Mouse (Mus musculus) Patski (cell line): ENCODE data around the gene Capn13. TPM values are rescaled to one million over a fixed set of nuclear protein-coding genes. Genes with fewer than 3 reads are reported as not detected.

Source experiments
- ATAC-seq: fragments of 100-300 bp; one replicate; pipeline ENCODE4 v1.8.0; 2021
- CTCF ChIA-PET: fragments of 350-600 bp; sonication (Branson Sonifier 250); formaldehyde crosslinking; loops from one replicate; lab custom pipeline; 2022; ENCODE audit warnings: inconsistent platforms; lab: Charles Lee
- POLR2A ChIA-PET: fragments of 350-600 bp; sonication (Branson Sonifier 250); formaldehyde crosslinking; loops from one replicate; lab custom pipeline; 2022; ENCODE audit warnings: antibody characterized with exemption, inconsistent platforms; lab: Charles Lee
- DNase-seq: peaks from one replicate; pipeline ENCODE4 v3.0.0-alpha.2; 2011; ENCODE audit warnings: low read depth, low spot score
- H3K27me3 ChIP-seq: fragments of 371-371 bp; one replicate; pipeline ENCODE4 v1.5.1; 2021
- CTCF ChIP-seq: fragments of 100-300 bp; IDR thresholded peaks from one replicate; pipeline ENCODE4 v1.5.1; 2021
- in situ Hi-C: fragments of 300-500 bp; cut with MboI; formaldehyde crosslinking; loops from 3 replicates; pipeline ENCODE4 v1.11.1; 2018; ENCODE audit warnings: low pct_unique_long_range_greater_than_20kb, mixed read lengths
- polyA plus RNA-seq: library from polyadenylated mRNA; unstranded; gene quantifications from one replicate; pipeline ENCODE4 v1.2.3, GENCODE M21; 2021

The Capn13 gene
- polyA plus RNA-seq, 1 experiment from 2014 or later, result not detected

GRCm38 (mm10) chr17:73343632-73344390, 56.9 kb downstream of the Capn13 start:
- DNase-seq (no peak), ATAC-seq (no peak)
- peak; percentile 61 for TF ChIP-seq CTCF
- CTCF ChIA-PET, result interaction anchor here (0.6 kb wide), 1 partner anchor 60 kb away, joined by 3 read pairs; no protein-coding TSS in a partner anchor
- in situ Hi-C loops, result no loop called here
- POLR2A ChIA-PET, result interaction anchor here (1.2 kb wide), 1 partner anchor 12 kb away, joined by 5 read pairs; no protein-coding TSS in a partner anchor
- H3K27me3 ChIP-seq, result no peaks in the 10 kb centered on the region

DNA sequence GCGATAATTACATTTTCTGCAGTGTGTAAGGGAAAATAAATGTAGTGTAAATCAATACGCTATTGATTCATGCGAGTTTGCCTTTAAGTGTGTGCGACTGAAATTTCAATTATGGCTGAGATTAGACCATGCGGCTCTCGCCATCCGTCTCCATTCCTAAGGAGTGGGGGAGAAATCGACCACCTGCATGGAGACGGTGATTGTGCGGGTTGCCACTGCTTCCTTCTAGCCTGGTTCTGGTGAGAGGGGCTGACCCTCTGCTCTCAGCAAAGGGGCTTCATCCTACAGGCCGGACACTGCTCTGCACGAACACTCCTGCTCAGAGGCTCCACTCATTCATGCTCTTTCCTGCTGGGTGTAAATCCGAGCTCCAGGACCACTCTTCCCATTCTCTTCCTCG, 58.0 kb downstream of the Capn13 start:
- in situ Hi-C loops, result no loop called here
- no peak for TF ChIP-seq CTCF
- no peaks in the 10 kb centered on the region for H3K27me3 ChIP-seq
- ATAC-seq, result no peak
- ChIA-PET CTCF (no interaction called here), POLR2A (no interaction called here)
- no peak for DNase-seq

- no peak for DNase-seq
- ChIA-PET CTCF (no interaction called here), POLR2A (no interaction called here)
- no peak for TF ChIP-seq CTCF
- ATAC-seq, result no peak
- H3K27me3 ChIP-seq, result peaks cover 5% of the 10 kb centered on the region
- in situ Hi-C loops, result no loop called here
Measured at GRCm38 (mm10) chr17:73329071-73329470, 71.6 kb downstream of the Capn13 start.

- POLR2A ChIA-PET, result no interaction called here
- TF ChIP-seq CTCF, result no peak
- no peaks in the 10 kb centered on the region for H3K27me3 ChIP-seq
- ATAC-seq (no peak), DNase-seq (no peak)
- CTCF ChIA-PET, result interaction anchor here (1.0 kb wide), 1 partner anchor 10 kb away, joined by 3 read pairs; no protein-coding TSS in a partner anchor
- in situ Hi-C loops, result no loop called here
Measured at GRCm38 (mm10) chr17:73325314-73325713, 75.4 kb downstream of the Capn13 start.

DNA sequence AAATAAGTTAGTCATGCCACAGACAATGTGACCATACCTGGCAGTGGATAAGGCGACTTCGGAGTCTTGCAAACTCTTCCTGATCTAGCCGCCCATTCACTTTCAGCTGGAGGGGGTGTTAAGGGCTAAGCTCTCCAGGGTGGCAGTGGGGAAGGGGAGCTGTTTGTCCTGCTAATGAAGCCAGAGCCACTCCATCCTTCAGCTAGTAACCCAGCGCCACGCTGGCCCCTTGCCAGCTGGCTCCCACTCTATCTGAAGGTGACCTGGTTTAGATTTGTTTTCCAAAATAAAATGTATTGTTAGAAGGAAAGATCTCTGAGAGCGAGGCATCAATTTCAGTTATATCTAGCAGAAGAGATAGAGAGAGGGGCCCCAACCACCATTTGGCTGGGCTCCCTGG, 75.9 kb downstream of the Capn13 start:
- CTCF ChIA-PET, result no interaction called here
- H3K27me3 ChIP-seq, result no peaks in the 10 kb centered on the region
- TF ChIP-seq CTCF, result no peak
- no peak for ATAC-seq
- in situ Hi-C loops, result no loop called here
- POLR2A ChIA-PET, result no interaction called here
- DNase-seq, result no peak

- CTCF ChIA-PET, result no interaction called here
- H3K27me3 ChIP-seq, result no peaks in the 10 kb centered on the region
- TF ChIP-seq CTCF, result no peak
- POLR2A ChIA-PET, result no interaction called here
- ATAC-seq (no peak), DNase-seq (no peak)
- in situ Hi-C loops, result no loop called here
Measured at GRCm38 (mm10) chr17:73323981-73324380, 76.7 kb downstream of the Capn13 start.

- DNase-seq, result no peak
- no peak for TF ChIP-seq CTCF
- ChIA-PET CTCF (no interaction called here), POLR2A (no interaction called here)
- no peak for ATAC-seq
- peaks cover 18% of the 10 kb centered on the region for H3K27me3 ChIP-seq
- in situ Hi-C loops, result no loop called here
Measured at GRCm38 (mm10) chr17:73314786-73315185, 85.9 kb downstream of the Capn13 start.

DNA sequence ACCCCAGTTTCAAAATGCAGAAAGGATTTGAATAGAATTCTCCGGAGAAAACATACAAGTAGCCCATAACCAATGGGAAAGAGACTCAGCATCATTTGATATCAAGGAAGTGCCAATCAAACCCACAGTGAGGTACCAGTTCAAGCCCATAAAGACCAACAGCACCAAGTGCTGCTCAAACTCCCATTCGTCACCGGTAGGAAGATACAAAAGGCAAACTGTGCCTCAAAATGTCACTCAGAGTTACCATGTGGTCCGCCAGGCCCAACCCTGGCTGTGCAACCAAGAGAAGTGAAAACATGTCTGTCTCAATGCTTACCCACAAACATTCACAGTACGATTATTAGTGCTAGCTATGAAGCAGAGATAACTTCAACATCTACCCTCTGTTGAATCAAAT, 89.2 kb downstream of the Capn13 start:
- ChIA-PET POLR2A (no interaction called here), CTCF (no interaction called here)
- peaks cover 8% of the 10 kb centered on the region for H3K27me3 ChIP-seq
- DNase-seq, result no peak
- TF ChIP-seq CTCF, result no peak
- ATAC-seq, result no peak
- in situ Hi-C loops, result no loop called here

- TF ChIP-seq CTCF, result no peak
- in situ Hi-C loops, result loop anchor here (5.0 kb wide), 2 partner anchors 434 to 574 kb away; no protein-coding TSS in a partner anchor
- H3K27me3 ChIP-seq, result no peaks in the 10 kb centered on the region
- POLR2A ChIA-PET, result interaction anchor here (0.6 kb wide), 1 partner anchor 21 kb away, joined by 3 read pairs; no protein-coding TSS in a partner anchor
- no peak for ATAC-seq
- CTCF ChIA-PET, result no interaction called here
- no peak for DNase-seq
Measured at GRCm38 (mm10) chr17:73308691-73309090, 92.0 kb downstream of the Capn13 start.

GRCm38 (mm10) chr17:73306626-73307025, 94.0 kb downstream of the Capn13 start:
- POLR2A ChIA-PET, result no interaction called here
- ATAC-seq (no peak), DNase-seq (no peak)
- CTCF ChIA-PET, result interaction anchor here (0.9 to 4.5 kb wide), 5 partner anchors 14 to 436 kb away, joined by 3 to 44 read pairs (median 5); no protein-coding TSS in a partner anchor
- no peak for TF ChIP-seq CTCF
- in situ Hi-C loops, result loop anchor here (5.0 kb wide), 2 partner anchors 436 to 576 kb away; no protein-coding TSS in a partner anchor
- H3K27me3 ChIP-seq, result no peaks in the 10 kb centered on the region

- ChIA-PET POLR2A (interaction anchor here (0.6 kb wide), 1 partner anchor 170 kb away, joined by 3 read pairs; no protein-coding TSS in a partner anchor), CTCF (interaction anchor here (0.9 to 4.5 kb wide), 14 partner anchors 12 to 576 kb away, joined by 3 to 44 read pairs (median 4); no protein-coding TSS in a partner anchor)
- no peak for DNase-seq
- TF ChIP-seq CTCF, result peak; percentile 90
- in situ Hi-C loops, result loop anchor here (5.0 kb wide), 2 partner anchors 437 to 577 kb away; no protein-coding TSS in a partner anchor
- no peak for ATAC-seq
- no peaks in the 10 kb centered on the region for H3K27me3 ChIP-seq
Measured at GRCm38 (mm10) chr17:73305622-73306021, 95.0 kb downstream of the Capn13 start.
